Comparison of ENCODE assay signal across 8 mouse cellular contexts in genomic region chr16:78637015-78637414, GRCm38 (mm10).
A peak's percentile ranks its signal among the peaks of the same experiment; 100 is the strongest.
DNase-seq lines count a peak whose midpoint lies in the region; ATAC-seq and TF ChIP-seq lines count a peak whose summit lies in the region.

No protein-coding gene starts in this region.

- no peak overlapping the region for H3K27ac ChIP-seq in heart, embryonic 10.5 days
- H3K27ac ChIP-seq in embryonic fibroblast, embryonic 13.5 days (ENCODE audit: insufficient read depth, low read length): no peak overlapping the region
- no peak overlapping the region for H3K27ac ChIP-seq in liver, embryonic 14.5 days

- no peak for TF ChIP-seq POLR2A in embryonic fibroblast, embryonic 13.5 days (IDR thresholded peaks at IDR 0.05; ENCODE audit: low read depth, low read length)

- no peak overlapping the region for H3K9ac ChIP-seq in liver, embryonic 14.5 days (replicated peaks)

- DNase-seq in heart, postnatal 14 days: peak; percentile 13 to 42
- DNase-seq in heart, embryonic 10.5 days (ENCODE audit: low spot score): no peak
- DNase-seq in 3T3-L1 (ENCODE audit: low read depth, low spot score): peak; percentile 52
- peak; percentile 26 for DNase-seq in MEL-GATA-1-ER (ENCODE audit: extremely low read depth, low read depth)
- no peak for DNase-seq in liver, embryonic 14.5 days (ENCODE audit: low read depth in 3 of 3, low spot score in 3 of 3)
- DNase-seq in right cerebral cortex, postnatal 4 days: peak; percentile 49
- no peak for DNase-seq in ovary, postnatal 10 days (ENCODE audit: low spot score)

- intact Hi-C loops in heart, postnatal 14 days (cut with DNase I): loop anchor here (5.0 kb wide), 2 partner anchors 425 to 440 kb away; no protein-coding TSS in a partner anchor

- no peak for TF ChIP-seq EP300 in liver, embryonic 14.5 days (IDR thresholded peaks at IDR 0.05; ENCODE audit: low read depth)

- no peaks in the 10 kb centered on the region for H3K9me3 ChIP-seq in heart, embryonic 10.5 days
- H3K9me3 ChIP-seq in liver, embryonic 14.5 days (ENCODE audit: control insufficient read depth, low read length): no peaks in the 10 kb centered on the region

- H3K36me3 ChIP-seq in heart, embryonic 10.5 days: no peaks in the 10 kb centered on the region
- H3K36me3 ChIP-seq in liver, embryonic 14.5 days (replicated peaks; ENCODE audit: control insufficient read depth, insufficient read depth, low read depth): no peaks in the 10 kb centered on the region

- 38% methylated on average over 5 of the region's 5 CpGs for WGBS in heart, embryonic 10.5 days
- WGBS in liver, embryonic 14.5 days (ENCODE audit: insufficient replicate concordance): 37% methylated on average over 5 of the region's 5 CpGs

- no peaks in the 10 kb centered on the region for H3K27me3 ChIP-seq in heart, embryonic 10.5 days (ENCODE audit: insufficient read depth, poor library complexity, severe bottlenecking)
- no peaks in the 10 kb centered on the region for H3K27me3 ChIP-seq in liver, embryonic 14.5 days (ENCODE audit: control insufficient read depth, insufficient read depth, low read length)

- no peak overlapping the region for H3K4me3 ChIP-seq in heart, embryonic 10.5 days
- H3K4me3 ChIP-seq in embryonic fibroblast, embryonic 13.5 days (ENCODE audit: insufficient read depth, low read length): no peak overlapping the region
- no peak overlapping the region for H3K4me3 ChIP-seq in liver, embryonic 14.5 days (ENCODE audit: insufficient read depth in 1 of 2, low read depth in 2 of 2, low read length in 2 of 2)

- no peak for ATAC-seq in liver, embryonic 14.5 days (ENCODE audit: insufficient read depth)

- no peaks in the 10 kb centered on the region for H3K4me1 ChIP-seq in heart, embryonic 10.5 days
- H3K4me1 ChIP-seq in embryonic fibroblast, embryonic 13.5 days (ENCODE audit: control insufficient read depth, insufficient read depth, low read length): no peaks in the 10 kb centered on the region; the same call in 1 of the 2 replicates
- H3K4me1 ChIP-seq in liver, embryonic 14.5 days (replicated peaks; ENCODE audit: control insufficient read depth in 2 of 2, insufficient read depth in 2 of 2, low read length in 1 of 2): no peaks in the 10 kb centered on the region

- H3K4me2 ChIP-seq in liver, embryonic 14.5 days (ENCODE audit: low read depth): no peak overlapping the region

- TF ChIP-seq CTCF in embryonic fibroblast, embryonic 13.5 days (IDR thresholded peaks at IDR 0.05; ENCODE audit: borderline replicate concordance, insufficient read depth, low read length): peak; percentile 32; the same call in 1 of the 2 replicates
- TF ChIP-seq CTCF in liver, embryonic 14.5 days (IDR thresholded peaks at IDR 0.05; ENCODE audit: low read depth): 0 out of 2 replicates have a peak, but pooled peaks have one; percentile 16

Comparison
In these comparisons a context has a peak if more than half of its experiments do, and no peak if none do; other contexts are left out.
1. DNase-seq: peak in heart, postnatal 14 days (2 of 2), 3T3-L1 (single experiment), MEL-GATA-1-ER (single experiment) and right cerebral cortex, postnatal 4 days (single experiment); none in heart, embryonic 10.5 days (single experiment), liver, embryonic 14.5 days (0 of 3) and ovary, postnatal 10 days (single experiment).